Mouse (Mus musculus): ENCODE data around the gene Sdk1. TPM values are rescaled to one million over a fixed set of nuclear protein-coding genes. Genes with fewer than 3 reads are reported as not detected.

The Sdk1 gene
- total RNA-seq, 4 experiments from 2014 or later = 0.77 to 1.4 (median 1.2) TPM

DNA sequence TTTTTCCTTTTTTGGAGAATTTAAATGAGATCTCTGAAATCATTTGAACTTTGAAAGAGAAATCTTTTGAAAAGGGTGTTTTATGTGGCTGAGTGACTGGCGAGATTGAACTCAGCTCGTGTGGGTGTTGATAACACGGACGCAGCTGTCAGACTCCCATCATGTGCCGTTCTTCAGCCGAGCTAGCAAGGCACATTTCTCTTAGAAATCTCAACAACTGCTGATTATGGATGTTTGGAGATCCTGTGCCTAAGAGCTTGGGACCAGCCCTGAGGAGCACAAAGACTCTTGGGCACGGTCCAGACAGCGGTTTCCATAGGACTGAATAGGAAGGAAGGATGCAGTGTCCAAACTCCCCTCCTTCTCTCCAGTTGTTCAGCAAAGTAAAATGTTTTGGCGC is 648.5 kb downstream of the Sdk1 start:
- no peak for DNase-seq (ENCODE audit: low spot score in 2 of 2)

- no peak for DNase-seq (ENCODE audit: low spot score in 2 of 2)
Observed at GRCm38 (mm10) chr5:141896402-141896801, 655.1 kb downstream of the Sdk1 start.

DNA sequence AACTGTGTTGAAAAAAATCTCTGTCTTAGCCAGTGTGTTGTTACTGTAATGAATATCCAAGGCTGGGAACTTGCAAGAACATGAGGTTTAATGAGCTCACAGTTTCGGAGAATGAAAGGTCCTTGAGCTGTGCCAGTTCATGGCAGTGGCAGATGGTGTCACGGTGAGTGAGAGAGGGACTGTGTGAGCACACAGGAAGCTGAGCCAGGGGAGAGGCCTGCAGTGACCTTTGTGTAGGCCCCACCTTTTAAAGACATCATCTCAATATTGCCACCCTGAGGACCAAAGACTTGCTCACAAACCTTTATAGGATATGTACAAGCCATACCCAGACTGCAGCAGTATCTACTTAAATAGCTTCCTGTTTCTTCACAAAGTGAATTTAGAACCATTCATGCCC is 656.2 kb downstream of the Sdk1 start:
- no peak for DNase-seq (ENCODE audit: low spot score in 2 of 2)

- no peak for DNase-seq (ENCODE audit: low spot score in 2 of 2)
Observed at GRCm38 (mm10) chr5:141899751-141900150, 658.5 kb downstream of the Sdk1 start.

DNA sequence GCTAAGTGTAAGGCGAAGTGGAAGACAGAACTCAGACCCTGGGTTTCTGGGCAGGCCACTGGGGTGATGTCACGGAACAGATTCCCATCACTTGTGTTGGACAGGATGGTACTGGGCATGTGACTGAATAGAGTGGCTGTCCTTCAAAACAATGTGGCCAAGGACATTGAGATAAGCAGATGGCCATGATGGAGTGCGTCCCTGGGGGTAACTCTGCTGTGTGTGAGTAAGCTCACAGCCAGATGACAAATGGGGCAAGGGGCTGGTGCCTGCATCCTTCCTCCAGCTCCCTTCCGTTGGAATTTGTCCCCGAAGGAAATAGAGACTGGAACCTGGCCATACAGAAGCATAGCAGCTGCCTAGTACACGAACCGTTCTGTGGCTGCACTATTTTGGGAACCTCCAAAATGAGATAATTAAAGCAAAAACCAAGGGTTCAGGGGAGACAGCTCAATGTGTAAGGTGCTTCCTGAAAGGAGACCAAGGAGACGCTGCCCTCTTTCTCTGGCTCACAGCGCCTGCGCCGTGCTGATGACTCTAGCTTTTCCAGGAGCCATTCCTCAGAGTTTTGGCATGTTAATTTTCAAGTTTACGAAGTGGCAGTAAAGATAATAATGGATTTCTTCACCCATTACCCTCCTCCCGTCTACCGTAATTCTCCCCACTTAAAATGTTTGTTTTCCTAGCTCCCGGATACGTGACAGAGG is 661.4 kb downstream of the Sdk1 start:
- DNase-seq (ENCODE audit: low spot score in 2 of 2) = no peak

DNA sequence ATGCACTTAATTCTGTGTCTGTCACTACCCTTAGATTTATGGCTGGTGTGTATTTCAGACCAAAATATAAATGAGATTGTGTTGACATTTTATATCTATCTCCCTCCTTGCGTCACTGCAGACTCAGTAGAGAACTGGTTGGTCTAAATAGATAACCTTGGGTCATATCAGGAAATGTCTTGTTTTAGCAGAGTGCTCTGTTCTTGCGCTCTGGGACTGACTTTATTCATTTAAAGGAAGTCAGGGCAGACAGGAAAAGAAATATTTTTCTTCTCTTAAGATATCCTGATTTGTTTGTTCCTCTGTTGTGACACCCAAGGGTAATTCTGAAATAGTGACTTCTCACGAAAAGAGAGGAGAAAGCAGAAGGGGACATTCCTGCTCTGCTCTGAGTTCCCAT is 669.2 kb downstream of the Sdk1 start:
- no peak for DNase-seq (ENCODE audit: low spot score in 2 of 2)

DNA sequence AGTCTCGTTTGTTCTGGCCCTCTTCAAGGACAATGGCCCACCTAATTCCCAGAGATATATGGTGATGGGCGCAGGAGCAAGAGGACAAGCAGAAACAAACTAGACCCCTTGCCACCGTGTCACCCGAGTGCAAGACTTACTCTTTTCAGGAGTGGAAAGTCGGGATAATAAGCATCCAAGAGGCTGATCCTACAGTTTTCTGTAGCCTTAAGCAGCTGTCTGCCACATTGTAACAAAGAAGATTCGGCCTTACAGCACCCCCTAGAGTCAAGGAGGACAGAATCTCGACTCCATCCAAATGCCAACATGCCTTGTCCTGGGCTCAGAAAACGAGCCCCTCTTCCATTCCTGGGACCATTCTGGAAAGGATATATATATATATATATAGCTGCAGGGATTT is 669.6 kb downstream of the Sdk1 start:
- DNase-seq (ENCODE audit: low spot score in 2 of 2) = no peak

DNA sequence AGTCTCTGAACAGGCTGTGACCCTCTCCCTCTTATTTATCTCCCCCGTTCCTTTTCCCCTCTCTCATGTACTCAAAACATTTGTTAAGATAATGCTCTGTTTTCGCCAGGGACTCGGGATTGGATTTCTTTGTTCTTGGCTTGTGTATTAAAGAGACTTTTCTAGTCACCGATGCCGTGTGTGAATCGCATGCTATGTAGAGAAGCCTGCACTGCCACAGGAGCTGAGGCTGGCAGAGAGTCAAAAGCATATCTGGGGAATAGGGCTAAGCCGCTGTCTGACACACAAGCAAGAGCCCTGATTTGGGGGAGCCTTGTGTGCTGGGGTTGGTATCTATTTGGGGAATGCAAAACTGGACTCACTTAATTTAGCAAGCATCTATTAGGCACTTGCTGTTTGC is 671.6 kb downstream of the Sdk1 start:
- no peak for DNase-seq (ENCODE audit: low spot score in 2 of 2)

DNA sequence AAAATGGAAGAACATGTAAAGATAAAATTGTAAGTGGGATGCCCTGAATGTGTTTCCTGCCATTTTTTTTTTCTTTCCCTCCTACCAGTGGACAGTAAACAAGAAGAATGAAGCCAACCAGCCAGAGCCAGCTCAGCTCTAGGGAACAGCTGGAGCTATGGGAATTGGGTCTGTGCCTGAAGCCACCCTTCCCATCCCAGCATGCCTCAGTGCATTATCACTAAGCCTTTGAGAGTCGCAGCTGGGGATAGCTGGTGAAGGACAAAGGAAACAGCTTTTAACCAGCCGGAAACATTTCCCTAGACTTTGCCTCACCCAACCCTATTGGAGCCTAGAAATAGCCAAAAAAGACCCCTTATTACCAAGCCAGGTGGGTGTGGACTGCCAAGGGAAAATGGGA is 675.7 kb downstream of the Sdk1 start:
- no peak for DNase-seq (ENCODE audit: low spot score in 2 of 2)

DNA sequence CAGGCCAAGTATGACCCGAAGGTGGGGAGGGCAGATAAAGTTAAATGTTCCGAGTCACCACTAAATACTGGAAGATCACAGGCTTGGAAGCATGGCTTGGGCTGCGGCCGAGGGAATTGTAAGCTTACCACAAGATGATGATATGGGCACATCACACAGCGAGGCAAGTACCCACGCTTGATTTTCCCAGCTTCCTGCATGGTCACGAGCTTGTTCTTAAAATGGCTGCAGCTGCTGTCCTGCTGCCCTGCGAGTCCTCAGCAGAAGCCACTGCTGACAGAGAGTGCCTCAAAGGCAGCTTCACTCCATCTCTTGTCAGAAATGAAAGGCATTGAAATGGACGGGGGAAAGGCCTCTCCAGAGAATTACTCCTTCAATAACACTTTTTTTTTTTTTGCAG is 697.7 kb downstream of the Sdk1 start:
- no peak for DNase-seq (ENCODE audit: low spot score in 2 of 2)

GRCm38 (mm10) chr5:141940636-141941035 is 699.3 kb downstream of the Sdk1 start:
- DNase-seq (ENCODE audit: low spot score in 2 of 2) = no peak

DNA sequence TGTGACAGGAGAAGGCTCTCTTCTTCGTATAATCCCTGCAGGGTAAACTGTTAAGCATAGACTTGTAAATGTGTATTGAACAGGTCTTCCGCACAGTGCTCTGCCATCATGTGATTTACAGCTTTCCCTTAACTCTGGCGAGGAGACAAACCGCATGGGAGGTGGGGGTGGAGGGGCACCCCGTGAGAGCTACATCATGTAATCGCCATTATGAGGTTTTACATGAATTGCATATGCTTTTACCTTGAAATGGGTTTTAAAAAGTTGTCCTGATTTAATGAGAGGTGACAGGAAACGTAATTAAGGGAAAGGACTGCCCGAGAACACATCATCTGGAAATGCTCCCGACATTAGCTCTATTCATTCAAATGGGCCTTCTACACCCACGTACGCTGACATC is 709.5 kb downstream of the Sdk1 start:
- no peak for DNase-seq (ENCODE audit: low spot score in 2 of 2)

DNA sequence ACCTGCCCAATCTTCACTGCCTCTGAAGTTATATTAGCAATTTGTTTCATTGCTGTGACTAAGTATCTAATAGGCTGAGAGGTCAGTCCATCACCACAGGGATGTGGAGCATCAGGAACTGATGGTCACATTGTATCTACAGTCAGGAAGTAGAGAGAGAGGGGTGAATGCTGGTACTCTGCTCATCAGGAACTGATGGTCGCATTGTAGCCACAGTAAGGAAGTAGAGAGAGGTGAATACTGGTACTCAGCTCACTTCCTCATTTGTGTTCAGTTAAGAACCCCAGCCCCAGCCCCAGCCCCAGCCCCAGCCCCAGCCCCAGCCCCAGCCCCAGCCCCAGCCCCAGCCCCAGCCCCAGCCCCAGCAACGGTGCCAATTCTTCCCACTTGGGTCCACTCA is 711.0 kb downstream of the Sdk1 start:
- no peak for DNase-seq (ENCODE audit: low spot score in 2 of 2)

DNA sequence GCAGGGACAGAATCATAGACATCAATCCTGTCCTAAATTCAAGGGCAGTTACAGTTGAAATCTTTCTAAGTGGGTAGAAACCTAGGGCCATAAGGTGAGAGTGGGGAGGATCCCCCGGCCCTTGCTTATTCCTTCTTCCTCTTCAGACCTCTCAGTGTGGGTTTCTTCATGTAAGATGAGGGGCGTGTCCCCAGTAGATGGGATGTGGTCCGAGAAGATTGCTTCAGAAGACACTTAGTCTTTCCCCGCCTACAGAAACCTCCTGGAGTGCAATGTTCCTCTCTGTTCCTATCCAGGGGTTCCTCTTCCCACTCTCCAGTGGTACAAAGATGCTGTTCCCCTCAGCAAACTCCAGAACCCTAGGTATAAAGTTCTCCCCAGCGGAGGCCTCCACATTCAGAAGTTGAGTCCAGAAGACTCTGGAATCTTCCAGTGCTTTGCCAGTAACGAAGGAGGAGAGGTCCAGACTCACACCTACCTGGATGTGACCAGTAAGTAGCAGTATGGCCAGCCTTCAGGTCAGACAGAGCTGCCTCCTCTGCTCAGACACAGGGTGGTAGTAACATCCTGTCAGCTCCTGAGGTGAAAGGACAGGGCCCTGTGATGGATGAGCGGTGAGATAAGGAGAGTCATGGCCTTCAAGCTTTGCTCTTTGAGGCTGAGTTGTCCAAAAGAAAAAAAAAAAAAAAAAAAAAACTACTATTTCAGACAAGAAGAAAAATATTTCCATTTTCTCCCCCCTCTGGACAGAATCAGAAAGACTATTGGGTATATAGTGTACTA is 711.6 kb downstream of the Sdk1 start:
- DNase-seq (ENCODE audit: low spot score in 2 of 2) = no peak

GRCm38 (mm10) chr5:141971071-141971470 is 729.8 kb downstream of the Sdk1 start:
- DNase-seq (ENCODE audit: low spot score in 2 of 2) = no peak

DNA sequence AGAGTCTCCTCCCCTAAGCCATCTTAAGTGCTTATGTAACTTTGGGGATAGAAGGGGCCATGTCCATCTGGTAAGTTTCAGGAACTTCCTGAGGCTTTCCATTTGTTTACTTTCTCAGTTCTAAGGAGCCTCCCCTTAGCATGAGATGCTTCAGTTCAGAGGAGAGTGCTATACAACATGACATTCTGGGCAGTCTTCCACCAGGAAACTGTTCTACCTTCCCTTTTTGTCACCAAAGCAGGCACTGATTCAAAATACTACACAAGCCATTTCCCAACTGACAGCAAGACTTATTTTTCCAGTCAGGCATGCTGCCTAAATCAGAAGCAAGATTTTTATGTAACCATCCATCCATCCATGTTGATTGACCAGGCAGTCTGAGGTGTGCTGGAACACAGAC is 738.2 kb downstream of the Sdk1 start:
- DNase-seq (ENCODE audit: low spot score in 2 of 2) = no peak

DNA sequence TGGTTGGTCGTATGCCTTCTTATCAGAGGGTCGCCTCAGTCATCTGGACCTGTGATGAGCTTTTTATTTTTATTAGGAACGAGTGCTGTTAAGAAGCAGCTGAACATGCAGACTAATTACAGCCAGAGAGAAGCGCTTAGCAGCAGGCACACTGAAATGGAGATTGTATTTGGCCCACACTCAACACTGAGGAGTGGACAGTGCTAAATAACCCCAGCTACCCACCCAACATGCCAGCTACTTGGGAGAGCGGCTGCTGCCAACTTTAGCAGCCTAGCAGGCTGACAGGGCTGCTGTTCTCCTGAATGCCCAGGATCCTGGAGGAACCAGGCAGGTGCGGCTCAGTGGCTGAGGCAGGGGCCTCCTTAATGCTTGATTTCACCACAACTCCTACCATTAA is 739.5 kb downstream of the Sdk1 start:
- no peak for DNase-seq (ENCODE audit: low spot score in 2 of 2)

DNA sequence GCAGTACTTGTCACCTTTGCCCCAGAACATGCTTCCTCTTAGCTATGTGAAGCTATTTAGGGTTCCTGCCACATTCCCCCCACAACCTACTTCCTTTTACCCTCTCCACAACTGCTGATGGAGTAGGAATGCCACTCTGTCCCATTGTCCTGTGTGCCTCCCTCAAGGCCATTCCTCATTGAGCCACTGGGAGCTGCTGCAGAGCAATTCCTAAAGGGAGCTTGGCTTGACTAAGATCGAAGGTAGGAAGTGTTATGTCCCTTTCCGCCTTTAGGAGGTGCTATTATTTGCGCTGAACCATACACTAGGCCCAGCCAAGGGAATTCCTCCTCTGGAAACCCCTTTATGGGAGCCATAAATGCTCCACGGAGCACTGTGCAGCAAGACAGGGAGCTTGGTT is 743.0 kb downstream of the Sdk1 start:
- DNase-seq (ENCODE audit: low spot score in 2 of 2) = no peak

DNA sequence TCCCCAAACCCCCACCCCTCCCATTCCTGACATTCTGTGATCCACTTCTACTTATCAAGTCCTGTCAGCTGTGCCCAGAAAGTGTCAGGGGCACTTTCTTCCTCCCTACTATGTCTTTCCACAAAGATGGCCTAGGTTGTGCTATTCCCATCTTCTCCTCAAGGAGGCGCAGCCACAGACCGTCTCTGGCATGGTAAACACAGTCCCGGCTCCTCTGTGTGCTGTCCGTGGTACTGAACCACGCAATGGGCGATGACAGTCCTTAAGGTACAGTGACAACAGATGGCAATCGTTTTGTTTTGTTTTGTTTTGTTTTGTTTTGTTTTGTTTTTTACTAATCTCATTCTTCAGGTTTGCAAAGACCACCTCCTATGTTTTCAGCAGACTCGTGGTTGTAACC is 743.7 kb downstream of the Sdk1 start:
- peak; percentile 11 to 34 for DNase-seq (ENCODE audit: low spot score in 2 of 2)

DNA sequence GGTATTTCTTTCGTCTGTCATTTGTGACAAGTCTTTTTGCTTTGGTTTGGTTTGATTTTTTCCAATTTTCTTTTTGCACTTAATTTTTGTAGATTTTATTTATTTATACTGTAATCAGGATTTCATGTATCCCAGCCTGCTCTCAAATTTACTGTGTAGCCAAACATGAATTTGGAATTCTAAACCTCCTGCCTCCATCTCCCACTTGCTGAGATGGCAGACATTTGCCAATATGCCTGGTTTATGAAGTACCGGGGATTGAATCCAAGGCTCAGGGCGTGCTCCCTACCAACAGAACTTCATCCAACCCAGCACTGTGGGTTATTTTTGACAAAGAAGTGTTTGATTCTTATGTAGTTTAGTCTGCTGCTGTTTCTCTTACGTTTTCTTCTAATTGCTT is 744.3 kb downstream of the Sdk1 start:
- no peak for DNase-seq (ENCODE audit: low spot score in 2 of 2)

DNA sequence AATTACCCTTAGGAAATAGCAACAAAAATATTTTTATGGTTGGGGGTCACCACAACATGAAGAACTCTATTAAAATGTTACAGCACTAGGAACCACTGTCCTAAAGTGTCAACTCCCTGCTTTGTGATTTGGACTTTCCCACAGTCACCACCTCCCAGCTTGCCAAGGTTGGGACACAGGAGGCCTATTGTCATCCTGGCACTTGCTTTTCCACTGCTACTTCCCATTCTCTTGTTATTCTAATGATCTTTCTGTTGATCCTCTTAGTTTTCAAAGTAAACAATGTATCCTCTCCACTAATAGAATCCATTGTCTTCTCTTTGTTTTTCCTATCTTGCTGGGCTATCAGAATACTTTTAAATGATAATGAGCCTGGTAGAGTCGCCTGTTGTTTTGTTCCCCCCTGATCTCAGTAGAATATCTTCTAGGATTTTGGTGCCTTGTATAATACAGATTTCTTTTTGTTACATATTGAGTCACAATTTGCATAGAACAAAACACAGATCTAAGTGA is 746.1 kb downstream of the Sdk1 start:
- DNase-seq (ENCODE audit: low spot score in 2 of 2) = no peak

- DNase-seq (ENCODE audit: low spot score in 2 of 2) = no peak
Observed at GRCm38 (mm10) chr5:141988685-141989084, 747.4 kb downstream of the Sdk1 start.

DNA sequence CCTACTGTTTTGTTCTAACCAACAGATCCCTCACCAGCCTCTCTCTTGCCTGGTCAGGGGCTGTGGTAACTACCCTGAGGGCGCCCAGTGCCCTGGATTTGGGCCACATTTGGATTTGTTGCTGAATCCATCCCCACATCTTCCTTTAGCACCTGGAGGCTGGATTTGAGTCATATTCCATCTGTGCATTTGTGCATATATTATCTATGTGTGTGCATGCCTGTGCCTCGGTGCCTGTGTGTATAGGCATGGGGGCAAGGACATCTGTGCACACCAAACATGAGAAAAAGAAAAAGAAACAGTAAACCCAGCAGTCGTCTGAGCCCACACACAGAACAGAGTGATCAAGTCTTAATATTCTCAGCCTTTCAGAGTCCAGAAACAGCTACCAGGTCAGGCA is 752.9 kb downstream of the Sdk1 start:
- no peak for DNase-seq (ENCODE audit: low spot score in 2 of 2)
